Mouse (Mus musculus): ENCODE results near the gene Rps10. TPM values are rescaled to one million over a fixed set of nuclear protein-coding genes. Genes with fewer than 3 reads are reported as not detected.

Rps10 gene
- total RNA-seq (2023) = 511 and 573 TPM in 2 replicates

DNA sequence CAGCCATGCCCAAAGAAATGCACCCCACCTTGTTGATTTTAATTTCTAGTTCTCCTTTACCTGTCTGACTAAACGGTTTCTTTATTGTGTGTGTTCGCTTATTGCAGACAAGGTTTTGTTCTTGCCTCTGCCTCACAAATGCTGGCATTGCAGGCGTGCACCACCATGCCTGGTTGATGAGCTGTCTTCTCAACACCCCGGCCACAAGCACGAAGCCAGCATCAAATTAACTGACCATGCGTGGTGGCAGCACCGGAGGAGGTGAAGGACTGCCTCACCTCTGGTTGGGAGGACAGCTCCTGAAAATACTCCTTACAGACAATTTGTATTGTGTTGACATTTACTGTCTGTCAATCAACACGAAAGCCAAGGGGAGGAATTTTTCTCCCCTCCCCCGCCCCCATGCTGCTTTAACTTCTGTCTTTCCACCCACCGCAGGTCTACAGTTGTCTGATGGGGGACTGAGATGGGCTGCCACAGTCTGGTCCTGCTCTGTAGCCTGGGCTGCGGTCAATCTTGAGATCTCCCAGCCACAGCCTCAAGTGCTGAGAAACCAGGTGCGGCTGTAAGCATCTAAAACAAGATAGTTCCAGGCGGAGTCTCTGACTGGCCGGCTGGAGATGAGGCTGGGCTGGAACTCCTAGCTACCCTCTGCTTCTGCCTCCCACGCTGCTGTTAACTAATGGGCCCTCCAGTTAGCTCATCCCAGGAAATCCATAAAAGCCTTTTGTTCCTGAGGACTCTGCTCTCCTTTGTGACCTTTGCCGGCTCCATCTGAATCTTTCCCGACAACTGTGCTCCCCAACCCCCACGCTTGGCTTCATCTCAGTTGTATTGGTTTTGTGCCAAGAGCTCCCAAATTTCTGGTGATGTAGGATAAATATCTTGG, at the start of gene Rps10:
Gene Rps10, minus strand, starts transcription at position 538 of the 889 bp plus-strand sequence.

DNA sequence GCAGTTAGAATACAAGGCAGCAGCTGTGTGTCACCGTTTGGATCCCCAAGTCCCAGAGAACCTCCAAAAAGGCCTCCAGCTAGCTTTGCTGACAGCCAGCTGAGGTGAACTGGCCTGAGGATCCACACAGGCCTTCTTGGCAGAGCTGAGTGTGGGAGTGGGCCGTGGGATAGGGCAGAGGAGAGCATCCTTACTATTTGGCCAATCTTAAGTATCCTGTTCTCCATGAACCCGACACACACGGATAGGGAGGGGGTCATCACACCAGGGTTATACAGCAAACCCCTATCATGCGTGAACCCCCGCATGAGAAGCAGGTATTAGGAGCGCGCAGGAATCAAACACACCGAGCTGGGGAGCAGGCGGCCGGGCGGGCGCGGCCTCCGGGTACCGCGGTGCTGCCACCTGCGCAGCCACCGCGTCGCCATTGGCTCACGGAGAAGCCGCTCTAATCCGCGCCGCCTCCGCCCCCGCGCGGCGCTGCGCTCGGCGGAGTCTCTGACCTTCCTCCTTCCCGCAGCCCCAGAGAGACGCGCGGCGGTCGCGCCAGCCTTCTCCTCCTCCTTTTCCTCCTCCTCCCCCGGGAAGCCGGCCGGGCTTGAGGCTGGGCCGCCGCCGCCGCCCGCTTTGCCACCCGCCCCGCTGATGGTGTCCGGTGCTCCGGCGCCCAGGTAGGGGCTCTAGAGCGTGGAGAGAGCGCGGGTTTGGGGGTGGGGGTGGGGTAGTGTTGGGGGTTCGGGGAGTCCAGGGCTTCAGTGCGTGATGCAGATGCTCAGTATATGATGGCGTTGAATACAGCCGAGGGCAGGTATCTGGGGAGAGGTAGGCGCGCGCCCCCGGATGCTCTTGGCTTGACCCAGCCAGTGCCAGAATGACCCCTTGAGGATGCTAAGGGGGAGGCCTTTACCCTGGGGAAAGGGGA, 18.9 kb upstream of the Rps10 start, which contains the start of gene Pacsin1:
Gene Pacsin1, plus strand, starts transcription at position 421 of the 922 bp plus-strand sequence.

DNA sequence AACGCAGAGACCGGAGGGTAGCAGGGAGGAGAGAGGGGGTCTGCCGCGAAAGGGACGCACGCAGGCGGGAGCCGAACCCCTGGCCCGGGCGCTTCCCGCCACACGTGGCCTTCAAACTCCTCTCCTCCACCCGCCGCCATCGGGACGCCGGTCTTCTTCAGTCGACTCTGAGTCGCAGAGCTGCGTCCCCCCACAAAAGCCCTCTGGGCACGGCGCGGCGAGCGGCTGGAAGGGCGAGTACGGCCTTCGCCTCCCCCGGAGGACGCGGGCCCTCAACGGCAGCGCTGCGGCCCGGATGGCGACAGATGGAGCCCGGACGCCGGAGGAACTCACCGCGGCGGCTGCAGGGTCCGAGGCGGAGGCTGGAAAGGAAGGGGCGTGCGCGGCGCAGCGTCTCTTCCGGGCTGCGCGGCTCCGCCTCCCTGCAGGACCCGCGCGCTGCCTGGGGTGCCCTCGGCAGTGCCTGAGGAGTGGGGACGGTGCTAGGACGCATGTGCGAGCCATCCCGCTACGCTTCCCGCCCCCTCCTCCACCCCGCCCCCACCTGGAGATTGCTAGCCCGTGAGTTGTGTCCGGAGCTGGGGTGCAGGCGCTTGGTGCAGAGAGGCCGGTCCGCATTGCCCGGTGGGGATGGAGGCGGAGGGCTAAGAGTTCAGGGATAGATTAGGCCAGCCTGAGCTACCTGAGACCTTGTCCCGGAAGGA, 1.4 kb downstream of the Rps10 start, which contains the start of gene RPS10-NUDT3:
Gene RPS10-NUDT3, minus strand, starts transcription at position 352 of the 704 bp plus-strand sequence.

DNA sequence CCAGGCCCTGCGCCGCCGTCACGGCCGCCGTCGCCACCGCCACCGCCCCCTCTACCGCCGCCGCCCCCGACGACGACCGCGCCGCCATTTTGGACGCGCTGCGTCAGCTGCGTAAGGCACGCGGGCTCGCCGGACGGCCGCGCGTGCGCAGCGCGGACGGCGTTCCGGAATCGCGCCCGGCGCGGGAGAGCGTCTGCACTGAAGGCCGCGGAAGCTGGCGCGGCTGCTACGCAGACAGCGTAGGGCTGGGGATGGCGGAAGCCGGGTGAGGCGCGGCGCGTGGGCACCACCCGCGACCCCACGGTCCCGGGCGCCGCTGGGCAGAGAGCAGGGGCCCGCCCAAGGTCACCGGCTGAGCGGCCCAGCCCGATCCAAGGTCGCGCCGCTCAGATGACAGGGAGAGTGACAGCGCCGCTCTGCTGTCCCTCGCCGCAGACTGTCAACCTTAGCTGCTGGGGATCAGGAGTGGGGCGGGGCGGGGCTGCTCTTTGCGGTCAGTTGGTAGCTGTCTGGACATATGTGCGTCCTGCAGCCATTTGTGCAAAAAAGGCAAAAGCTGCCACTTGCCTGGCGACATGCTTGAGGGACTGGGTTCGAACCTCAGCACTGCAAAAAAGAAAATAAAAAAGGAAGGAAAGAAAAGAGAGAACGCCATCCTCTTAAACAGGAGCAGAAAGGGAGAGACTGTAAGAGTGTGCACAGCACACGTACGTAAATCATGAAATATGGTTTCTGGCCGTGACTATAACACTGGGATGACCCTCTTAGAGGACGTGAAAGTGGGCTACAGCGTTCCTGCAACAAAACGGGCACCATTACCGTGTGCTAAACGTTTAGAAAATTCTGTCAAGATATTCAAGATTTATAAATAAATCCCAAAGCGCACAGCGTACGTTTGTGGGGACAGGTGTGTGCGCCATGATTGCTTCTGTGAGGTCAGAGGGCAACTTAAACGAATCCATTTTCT, 12.8 kb downstream of the Rps10 start, which contains the start of gene Nudt3:
Gene Nudt3, minus strand, starts transcription at position 136 of the 967 bp plus-strand sequence.

Other genes with a start within 250 kb of the Rps10 start
- gene Grm4, start 115.3 kb downstream of the Rps10 start, total RNA-seq (2023) = not detected in 2 replicates
- 59.3 and 65.1 TPM in 2 replicates for gene Hmga1, start 80.2 kb downstream of the Rps10 start, total RNA-seq (2023)
- gene AI413582, start 70.9 kb downstream of the Rps10 start, total RNA-seq (2023) = 26.5 and 32.3 TPM in 2 replicates
- gene Nudt3, start 13.2 kb downstream of the Rps10 start, total RNA-seq (2023) = 42.9 and 57.1 TPM in 2 replicates
- gene RPS10-NUDT3, start 1.4 kb downstream of the Rps10 start, total RNA-seq (2023) = not detected in 2 replicates
- gene Pacsin1, start 18.8 kb upstream of the Rps10 start, total RNA-seq (2023) = not detected in 2 replicates
- 0.66 TPM in 1 of 2 replicates, not detected in the other for gene Spdef, start 92.3 kb upstream of the Rps10 start, total RNA-seq (2023)
- 52.2 and 63.4 TPM in 2 replicates for gene D17Wsu92e, start 184.0 kb upstream of the Rps10 start, total RNA-seq (2023)
- gene Snrpc, start 201.5 kb upstream of the Rps10 start, total RNA-seq (2023) = 58.8 and 69.6 TPM in 2 replicates
- gene Uhrf1bp1, start 219.8 kb upstream of the Rps10 start, total RNA-seq (2023) = 5.0 and 6.3 TPM in 2 replicates

All from neutrophil, adult 65 days (primary cell).